Mouse (Mus musculus) thymus, adult 18-20 months (tissue): ENCODE data around the gene Clstn2.

Experiments
- DNase-seq, 2 experiments: peaks; one replicate each; pipeline ENCODE4 v3.0.0; 2022; ENCODE audit warnings: mixed read lengths in 2 of 2

The Clstn2 gene

DNA sequence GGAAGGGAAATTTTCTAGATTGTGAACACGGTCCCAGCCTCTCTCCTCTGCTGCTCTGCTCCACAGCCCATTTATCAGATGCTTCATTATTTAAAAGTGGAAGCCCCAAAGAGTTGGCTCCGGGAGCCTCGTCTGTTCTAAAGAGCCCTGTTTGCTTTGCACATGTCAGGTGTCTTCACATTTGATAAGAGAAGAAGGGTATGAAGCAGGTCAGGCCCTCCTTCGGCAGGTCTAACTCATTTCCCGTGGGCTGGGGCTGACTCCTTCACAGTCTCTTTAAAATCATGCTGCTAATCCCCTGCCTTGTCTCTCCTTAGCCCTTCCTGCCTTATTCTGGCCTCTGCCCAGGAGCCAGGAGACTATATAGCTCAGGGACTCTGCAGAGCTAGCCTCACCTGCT lies 263.6 kb downstream of the Clstn2 start:
- DNase-seq: no peak

GRCm38 (mm10) chr9:97765251-97765767 lies 267.7 kb downstream of the Clstn2 start:
- no peak for DNase-seq

DNA sequence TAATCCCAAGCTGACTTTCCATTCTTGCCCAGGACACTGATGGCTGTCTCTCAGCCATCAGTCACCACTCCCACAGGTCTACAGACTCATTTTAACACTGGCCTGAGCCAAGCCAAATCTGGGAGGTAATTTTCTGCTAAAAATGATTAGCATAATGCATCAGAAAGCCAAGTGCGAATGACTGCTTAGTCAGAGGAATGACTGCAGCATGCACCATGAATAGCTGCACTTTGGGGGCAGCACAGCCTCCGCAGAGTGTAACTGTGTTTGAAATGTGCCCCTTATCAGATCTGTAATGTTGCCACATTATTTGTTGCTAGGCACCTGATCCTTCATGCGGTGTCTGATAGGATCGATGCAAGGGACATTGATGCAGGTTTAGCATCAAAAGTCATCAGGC lies 269.9 kb downstream of the Clstn2 start:
- DNase-seq: no peak

DNA sequence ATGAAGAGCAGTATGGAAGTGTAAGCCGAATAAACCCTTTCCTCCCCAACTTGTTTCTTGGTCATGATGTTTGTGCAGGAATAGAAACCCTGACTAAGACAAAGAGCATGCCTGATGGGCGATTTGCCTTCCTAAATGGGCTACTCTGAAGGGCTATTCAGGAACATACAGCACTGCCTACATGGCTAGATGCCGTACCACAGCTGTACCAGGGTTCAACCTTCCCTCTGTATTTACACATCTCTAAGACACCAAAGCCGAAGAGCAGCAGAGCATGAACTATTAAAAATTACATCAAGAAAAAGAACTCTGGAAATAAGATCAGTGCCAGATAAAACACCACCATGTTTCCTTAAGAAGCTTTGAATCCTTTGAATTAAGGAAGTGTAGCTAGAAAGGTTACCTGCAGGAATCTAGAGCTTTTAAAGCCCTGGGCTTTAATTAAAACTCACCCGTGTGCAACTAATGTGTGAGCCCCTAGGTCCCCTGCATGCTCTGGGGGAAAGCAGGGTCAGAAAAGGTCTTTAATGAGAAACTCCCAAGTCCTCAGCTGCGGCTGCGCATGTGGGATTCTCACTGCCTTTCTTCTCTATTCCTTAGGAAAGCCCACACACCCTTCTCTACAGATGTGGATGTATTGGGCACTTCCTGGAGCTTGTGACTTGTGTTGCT lies 277.2 kb downstream of the Clstn2 start:
- no peak for DNase-seq

DNA sequence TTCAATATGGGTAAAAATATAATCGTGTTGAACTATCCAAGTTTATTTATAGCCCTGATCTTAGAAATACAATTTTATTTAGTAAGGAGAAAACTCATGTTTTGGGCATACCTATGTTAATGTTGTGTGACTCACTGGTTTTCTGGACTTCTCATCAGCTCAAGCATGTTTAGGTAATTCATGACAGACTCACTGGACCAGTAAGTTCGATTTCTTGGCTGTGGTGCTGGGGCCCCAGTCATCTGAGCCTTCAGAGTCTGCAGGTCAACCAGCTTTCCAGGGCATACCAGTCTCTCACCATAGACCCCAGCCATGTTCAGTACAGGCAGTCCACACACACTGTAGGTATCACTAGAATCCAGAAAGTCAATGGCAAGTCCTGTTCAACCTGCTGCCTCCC lies 279.3 kb downstream of the Clstn2 start:
- no peak for DNase-seq

DNA sequence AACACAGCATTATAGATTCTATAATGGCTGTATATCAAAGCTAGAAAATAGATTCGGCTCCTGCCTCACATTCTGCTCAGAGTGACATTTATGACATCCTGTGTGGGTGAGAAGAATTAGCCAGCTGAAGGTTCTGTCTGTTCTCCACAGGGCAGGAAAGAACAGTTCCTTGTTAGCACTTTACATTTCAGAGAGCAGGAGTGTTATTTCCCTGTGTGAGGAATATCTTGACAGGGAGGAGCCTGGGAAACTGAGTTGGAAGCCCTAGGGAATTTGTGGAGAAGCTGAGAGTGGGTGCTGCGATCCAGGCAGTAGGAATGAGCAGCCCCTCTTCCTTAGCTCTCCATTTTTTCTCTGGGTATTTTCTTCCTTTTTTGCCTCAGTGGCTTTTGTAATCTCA lies 286.4 kb downstream of the Clstn2 start:
- DNase-seq: no peak

DNA sequence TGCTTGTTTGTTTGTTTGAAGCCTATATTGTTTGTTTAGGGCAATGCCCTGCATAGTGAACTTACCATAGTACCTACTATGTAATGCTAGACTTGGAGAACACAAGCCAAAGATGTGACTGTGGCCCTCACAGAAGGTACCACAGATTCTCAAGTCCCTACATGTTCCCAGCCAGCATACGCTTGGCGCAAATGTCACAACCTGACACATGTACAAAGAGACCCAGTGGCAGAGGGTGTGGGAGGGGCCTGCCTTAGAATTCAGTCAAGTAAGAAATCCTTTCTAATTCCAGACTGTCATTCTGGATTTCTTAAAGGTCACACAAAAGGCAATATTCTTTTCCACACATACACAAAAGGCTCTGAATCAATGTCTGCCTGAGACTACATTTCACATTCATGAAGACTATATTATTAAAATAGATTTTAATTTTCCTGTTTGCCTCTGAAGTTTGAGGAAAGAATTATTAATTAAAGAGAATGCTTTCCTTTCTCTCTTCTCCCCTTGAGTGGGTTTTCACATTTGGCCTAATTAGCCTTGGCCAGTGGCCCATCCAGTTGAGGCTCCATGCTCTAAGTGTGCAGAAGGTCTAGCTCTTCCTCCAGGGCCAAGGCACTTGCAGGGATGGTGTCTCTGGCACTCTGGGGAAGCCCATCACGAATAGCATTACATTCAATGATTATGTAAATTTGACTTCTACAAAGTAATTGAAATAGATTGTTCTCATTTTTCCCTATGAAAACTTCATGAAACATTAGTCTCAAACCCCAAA lies 305.1 kb downstream of the Clstn2 start:
- DNase-seq: no peak

DNA sequence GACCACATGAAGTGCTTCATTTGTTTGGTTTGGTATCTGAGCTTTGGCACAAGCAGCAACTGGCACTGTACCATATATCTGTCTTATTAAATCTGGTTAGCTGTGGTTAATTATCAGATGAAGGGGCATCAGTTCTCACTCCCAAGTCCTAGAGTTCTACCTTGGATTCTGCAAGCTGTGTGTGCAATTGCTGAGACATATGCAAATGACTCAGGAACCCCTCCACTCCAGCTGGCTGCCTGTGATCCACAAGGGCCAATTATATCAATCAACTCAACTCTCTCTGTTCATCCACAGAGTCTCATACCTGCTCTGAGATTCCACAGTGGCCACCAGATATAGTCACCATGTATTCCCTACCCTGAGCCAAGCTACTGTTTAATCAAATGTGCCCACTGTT lies 315.3 kb downstream of the Clstn2 start:
- DNase-seq: no peak

DNA sequence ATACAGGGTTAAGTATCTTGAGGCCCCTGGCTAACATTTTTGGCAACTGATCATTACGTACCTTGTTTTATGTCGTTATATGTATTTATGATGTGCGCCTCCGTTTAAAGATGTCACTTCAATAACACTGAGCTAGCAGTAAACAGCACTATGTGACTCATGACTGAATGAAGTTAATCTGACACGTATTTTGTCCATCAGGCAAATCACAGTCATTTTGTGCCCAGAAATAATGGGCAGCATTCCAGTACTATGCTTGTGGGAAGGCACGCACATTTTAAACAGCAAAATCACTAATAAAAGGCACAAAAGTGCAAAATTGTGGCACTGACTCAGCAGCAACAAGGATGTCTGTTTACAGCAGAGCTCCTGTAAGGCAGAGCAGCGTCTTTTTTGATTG lies 316.0 kb downstream of the Clstn2 start:
- DNase-seq: no peak

GRCm38 (mm10) chr9:97712888-97713287 lies 320.1 kb downstream of the Clstn2 start:
- no peak for DNase-seq

DNA sequence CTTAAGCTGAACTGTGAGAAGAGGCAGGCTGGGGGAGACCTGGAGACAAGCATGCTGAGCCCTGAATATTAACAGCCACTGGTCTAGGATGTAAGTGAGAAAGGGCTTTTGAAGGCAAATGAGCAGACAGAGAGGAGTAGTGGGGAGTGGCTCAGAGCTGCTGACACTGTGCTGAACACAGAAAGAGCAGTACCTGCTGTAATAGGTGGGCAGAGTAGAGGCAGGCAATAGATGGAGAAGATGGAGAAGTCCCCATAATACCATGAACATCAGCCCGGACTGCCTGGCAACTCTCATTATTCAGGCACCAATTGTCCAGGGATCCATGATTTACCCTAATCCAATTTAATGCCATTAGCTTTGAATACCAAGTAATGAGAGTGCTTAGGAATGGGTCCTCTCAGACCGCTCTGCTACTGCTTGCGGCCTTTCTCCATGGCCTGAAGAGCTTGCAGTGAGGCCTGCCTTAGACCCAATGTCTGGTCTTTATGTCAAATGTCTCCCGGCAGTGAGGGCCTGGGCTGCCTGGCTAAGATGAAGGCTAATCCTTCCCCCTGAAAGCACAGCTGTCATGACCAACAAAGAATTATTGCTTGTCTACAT lies 329.0 kb downstream of the Clstn2 start:
- DNase-seq: no peak

- DNase-seq: no peak
Observed at GRCm38 (mm10) chr9:97702989-97703388, 330.0 kb downstream of the Clstn2 start.

DNA sequence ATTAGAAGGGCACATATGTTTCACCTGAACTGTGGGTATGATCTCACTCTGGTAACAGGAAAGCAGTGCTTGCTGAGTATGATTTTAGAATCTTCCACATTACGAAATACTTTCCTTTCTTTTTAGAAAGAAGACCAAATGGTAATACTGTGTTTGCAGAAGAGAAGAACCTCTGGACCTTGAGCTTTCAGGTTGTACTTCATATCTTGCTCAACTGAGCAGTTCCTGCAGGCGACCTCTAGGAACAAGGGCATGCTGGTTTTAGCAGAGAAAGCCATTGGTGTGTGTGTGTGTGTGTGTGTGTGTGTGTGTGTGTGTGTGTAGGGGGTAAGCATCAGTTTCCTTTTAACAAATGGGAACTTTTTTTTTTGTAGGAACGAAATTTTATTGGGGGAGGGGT lies 333.0 kb downstream of the Clstn2 start:
- no peak for DNase-seq

DNA sequence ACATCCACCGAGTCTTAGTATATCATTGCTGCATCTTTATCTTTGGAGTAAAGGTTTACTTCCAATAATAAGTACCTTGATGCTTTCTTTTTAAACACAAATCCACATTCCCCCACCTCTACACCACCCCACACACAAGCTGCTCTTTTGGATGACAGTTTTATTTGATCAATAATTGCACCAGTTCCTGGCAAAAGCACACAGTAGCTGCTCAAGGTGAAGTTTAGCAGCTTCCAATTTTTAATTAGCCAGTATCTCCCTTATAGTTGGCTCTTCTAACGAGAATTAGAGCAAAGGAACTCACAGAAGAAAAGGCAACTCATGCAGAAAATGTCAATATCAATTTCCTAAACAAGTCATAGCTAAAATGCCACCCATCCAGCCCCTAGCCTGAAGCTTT lies 334.0 kb downstream of the Clstn2 start:
- DNase-seq: no peak

DNA sequence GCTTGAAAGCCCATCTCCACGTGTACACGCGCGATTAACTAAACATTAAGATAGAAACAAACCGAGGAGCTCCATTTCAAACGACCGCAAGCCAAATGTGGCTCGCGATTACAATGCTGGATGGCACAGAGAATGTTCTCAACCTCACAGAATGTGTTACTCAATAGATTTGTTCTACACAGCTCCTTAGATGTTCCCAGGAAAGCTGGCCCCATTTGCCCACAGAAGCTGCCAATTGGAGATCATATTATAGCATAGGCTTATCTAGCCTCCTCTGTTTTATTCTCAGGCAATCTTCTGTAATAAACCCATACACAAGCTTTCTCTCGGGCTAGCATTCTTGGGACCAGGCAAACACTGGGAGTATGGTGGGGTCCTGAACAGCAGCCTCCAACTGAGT lies 334.9 kb downstream of the Clstn2 start:
- no peak for DNase-seq

- DNase-seq: no peak
Observed at GRCm38 (mm10) chr9:97696655-97697235, 336.2 kb downstream of the Clstn2 start.

DNA sequence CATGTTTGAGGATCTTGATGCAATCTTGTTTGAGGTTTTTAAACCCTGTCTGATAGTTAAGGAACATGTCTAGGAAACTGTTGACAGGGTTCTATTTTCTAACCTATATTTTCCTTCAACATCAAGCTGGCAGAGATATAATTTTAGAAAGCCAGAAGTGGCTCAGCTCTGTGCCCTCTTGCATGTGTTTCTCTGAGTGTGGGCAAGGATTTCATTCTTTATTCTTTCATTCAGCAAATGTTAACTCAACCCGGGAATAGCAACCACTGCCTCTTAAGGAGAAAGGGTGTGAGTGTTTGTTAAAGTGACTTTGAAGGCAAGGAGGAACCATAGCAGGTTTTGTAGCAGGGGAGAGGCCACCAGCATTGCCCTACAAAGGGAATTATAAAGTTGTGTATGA lies 337.7 kb downstream of the Clstn2 start:
- no peak for DNase-seq

- no peak for DNase-seq
Observed at GRCm38 (mm10) chr9:97686826-97687425, 346.1 kb downstream of the Clstn2 start.

DNA sequence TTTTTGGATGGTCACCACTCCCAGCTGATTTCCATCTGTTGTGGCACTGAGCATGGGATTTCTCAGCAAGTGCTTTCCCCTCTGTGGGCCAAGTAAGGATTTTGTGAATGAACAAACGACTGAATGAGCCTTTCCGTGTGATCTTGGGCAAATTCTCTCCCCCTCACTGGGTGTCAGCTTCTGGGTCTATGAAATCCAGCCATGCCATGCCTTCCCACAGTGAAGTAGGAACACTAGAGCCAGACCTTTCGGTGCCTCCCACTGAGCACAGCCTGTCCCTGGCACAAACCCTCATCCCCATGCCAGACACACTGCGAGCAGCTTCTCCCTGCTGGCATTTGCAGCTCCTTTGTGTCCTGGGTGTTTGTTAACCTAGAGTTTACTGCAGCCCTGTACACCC lies 347.3 kb downstream of the Clstn2 start:
- no peak for DNase-seq

GRCm38 (mm10) chr9:97679878-97680277 lies 353.1 kb downstream of the Clstn2 start:
- DNase-seq: no peak

DNA sequence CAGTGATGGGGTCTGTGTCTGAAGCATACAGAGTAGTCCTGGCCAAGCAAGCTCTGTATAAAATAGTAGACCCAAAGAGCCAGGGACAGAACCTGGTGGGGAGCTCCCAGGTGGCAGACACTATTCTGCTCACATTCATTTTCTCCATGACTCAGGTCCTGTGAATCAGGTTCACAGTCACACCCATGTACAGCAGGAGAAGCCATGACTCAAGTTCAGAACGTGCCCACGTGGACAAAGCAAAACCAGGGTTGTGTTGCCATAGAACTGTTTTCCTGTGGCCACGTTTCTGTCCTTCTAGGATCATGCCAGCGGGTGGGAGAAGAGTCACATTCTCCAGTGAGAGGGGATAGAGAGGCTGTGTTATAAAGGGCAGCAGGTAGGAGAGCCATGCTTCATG lies 353.9 kb downstream of the Clstn2 start:
- DNase-seq: no peak

- DNase-seq: no peak
Observed at GRCm38 (mm10) chr9:97677075-97677474, 355.9 kb downstream of the Clstn2 start.

DNA sequence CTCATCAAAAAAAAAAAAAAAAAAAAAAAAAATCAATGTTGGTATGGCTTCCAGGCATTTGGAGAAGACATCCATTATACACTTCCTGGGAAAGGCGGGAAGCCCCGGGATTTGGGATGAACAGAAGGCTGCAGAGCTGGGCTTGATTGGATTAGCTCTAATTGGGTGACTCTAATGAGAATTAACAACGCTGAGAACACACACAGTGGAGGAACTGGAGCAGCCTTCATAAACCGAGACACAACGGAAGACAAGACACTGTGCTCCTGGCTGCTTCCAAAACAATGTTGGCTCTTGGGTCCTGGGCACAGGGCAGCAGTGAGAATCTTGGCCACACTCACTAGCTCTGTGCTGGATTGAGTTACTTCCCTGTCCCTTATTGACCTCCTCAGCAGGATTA lies 360.3 kb downstream of the Clstn2 start:
- no peak for DNase-seq
